Mouse (Mus musculus) embryonic facial prominence, embryonic 11.5 days (tissue): ENCODE data around the gene Hdac1. TPM values are rescaled to one million over a fixed set of nuclear protein-coding genes. Genes with fewer than 3 reads are reported as not detected.
"Not testable (repeated sequence)": the region's sequence is repeated elsewhere in the genome, so short reads cannot be mapped to it uniquely, and the experiment has no call there.

Experiments used
- ATAC-seq: fragments of 200-750 bp; cut with Nextera tagmentation; replicated peaks from 2 replicates; pipeline ENCODE4 v1.8.0; 2017; ENCODE audit warnings: low read depth; ENCODE audit not compliant: insufficient number of reproducible peaks, low FRiP score, low TSS enrichment
- DNase-seq: peaks from one replicate; pipeline ENCODE4 v3.0.0-alpha.2; 2015; ENCODE audit warnings: low spot score
- H3K27ac ChIP-seq: fragments of 300-500 bp; sonication (generic); replicated peaks from 2 replicates; pipeline ENCODE4 v1.5.1; 2014; ENCODE audit warnings: mild to moderate bottlenecking, low read depth, low read length, control low read depth
- H3K27me3 ChIP-seq: fragments of 300-500 bp; sonication (generic); 2 replicates; pipeline ENCODE4 v1.6.1; 2014; ENCODE audit warnings: mild to moderate bottlenecking, low read length, moderate library complexity, mixed read lengths; ENCODE audit not compliant: control insufficient read depth, insufficient read depth
- H3K36me3 ChIP-seq: fragments of 300-500 bp; sonication (generic); replicated peaks from 2 replicates; pipeline ENCODE4 v1.6.1; 2014; ENCODE audit warnings: low read depth, mild to moderate bottlenecking, low read length, moderate library complexity, mixed read lengths; ENCODE audit not compliant: control insufficient read depth, insufficient read depth
- H3K4me1 ChIP-seq: fragments of 300-500 bp; sonication (generic); 2 replicates; pipeline ENCODE4 v1.6.1; 2014; ENCODE audit warnings: low read length, mixed read lengths; ENCODE audit not compliant: control insufficient read depth, insufficient read depth
- H3K4me2 ChIP-seq: fragments of 300-500 bp; sonication (generic); 2 replicates; pipeline ENCODE4 v1.6.1; 2014; ENCODE audit warnings: low read depth, mild to moderate bottlenecking, control low read depth, low read length, moderate library complexity
- H3K4me3 ChIP-seq: fragments of 300-500 bp; sonication (generic); 2 replicates; pipeline ENCODE4 v1.5.1; 2014; ENCODE audit warnings: low read depth, low read length, control low read depth
- H3K9ac ChIP-seq: fragments of 300-500 bp; sonication (generic); replicated peaks from 2 replicates; pipeline ENCODE4 v1.6.1; 2014; ENCODE audit warnings: mild to moderate bottlenecking, control low read depth, low read length
- H3K9me3 ChIP-seq: fragments of 300-500 bp; sonication (generic); replicated peaks from 2 replicates; pipeline ENCODE4 v1.6.1; 2016; ENCODE audit warnings: mild to moderate bottlenecking, low read length, inconsistent platforms, mixed read lengths; ENCODE audit not compliant: control insufficient read depth
- WGBS: fragments of 180-500 bp; shearing (Covaris S2); extraction: QIAGEN DNeasy Blood & Tissue Kit; methylation state at CpG from one replicate; pipeline ENCODE4 v1.1.7; 2014; 5-methylcytosine and 5-hydroxymethylcytosine counted together
- polyA plus RNA-seq: library from polyadenylated mRNA; unstranded; fragments of >200 nt; fragmentation: Nextera tagmentation; extraction: Ambion mirVana; gene quantifications from 2 replicates; pipeline ENCODE4 v1.2.1, GENCODE M21; 2014

The Hdac1 gene
- polyA plus RNA-seq, 1 experiment from 2014 or later: 271 TPM

DNA sequence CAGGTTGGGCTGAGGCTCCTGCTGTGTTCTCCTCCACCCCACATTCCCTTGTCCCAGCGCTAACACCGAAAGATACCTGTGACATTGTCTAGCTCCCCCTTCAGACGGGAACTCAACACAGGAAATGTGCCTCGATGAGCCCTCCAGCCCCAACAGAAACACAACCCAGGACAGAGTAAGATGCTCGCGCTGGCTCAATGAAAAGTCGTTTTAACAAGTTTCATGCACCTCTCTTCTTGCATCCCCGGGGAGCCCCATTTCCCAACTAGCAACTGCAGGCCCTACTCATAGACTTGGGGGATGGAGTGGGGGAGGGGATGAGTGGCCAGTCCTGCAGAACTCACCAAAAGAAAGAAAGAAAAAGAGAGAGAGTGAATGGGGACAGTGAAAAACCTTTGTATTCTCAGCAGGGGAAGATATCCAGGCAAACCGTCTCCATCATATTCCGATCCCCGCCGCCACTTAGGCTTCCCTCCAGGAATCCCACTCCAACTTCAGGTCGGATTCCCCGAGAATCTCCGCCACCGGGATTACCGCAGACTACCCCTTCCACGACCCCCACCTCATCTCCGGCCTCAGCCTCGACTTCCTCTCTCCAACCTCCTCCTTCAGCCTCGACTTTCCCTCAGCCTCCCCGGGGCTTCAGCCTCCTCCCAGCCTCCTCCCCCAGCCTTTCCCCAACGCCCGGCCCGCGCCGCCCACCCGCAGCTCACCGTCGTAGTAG is 483 bp downstream of the Hdac1 start:
- no peak for ATAC-seq
- no peaks in the 10 kb centered on the region for H3K4me1 ChIP-seq
- peak overlapping the region; percentile 60 for H3K4me2 ChIP-seq
- H3K36me3 ChIP-seq: no peaks in the 10 kb centered on the region
- no peaks in the 10 kb centered on the region for H3K9me3 ChIP-seq
- peak; percentile 49 for DNase-seq
- no peaks in the 10 kb centered on the region for H3K27me3 ChIP-seq
- 0% methylated on average over 30 of the region's 30 CpGs for WGBS
- H3K4me3 ChIP-seq: peak overlapping the region; percentile 72
- peak overlapping the region; percentile 66 for H3K27ac ChIP-seq
- H3K9ac ChIP-seq: peak overlapping the region; percentile 83

DNA sequence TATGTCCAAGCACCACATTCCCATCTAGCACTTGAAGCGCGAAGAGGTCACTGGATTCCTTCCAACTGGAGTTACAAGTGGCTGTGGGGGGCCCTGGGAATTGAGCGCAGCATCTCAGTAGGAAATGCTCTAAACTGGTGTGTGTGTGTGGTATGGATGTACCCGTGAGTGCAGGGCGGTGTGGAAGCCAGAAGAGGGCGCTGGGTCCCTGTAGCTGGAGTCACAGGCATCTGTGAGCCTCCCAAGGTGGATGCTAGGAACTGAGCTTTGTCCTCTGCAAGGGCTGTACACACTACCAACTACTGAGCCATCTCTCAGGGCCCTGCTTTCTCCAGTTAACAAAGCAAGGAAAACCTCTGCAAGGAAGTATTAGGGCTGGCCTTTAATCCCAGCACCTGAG is 2.5 kb downstream of the Hdac1 start:
- no peak overlapping the region for H3K4me3 ChIP-seq
- 91% methylated on average over 6 of the region's 6 CpGs for WGBS
- no peaks in the 10 kb centered on the region for H3K9me3 ChIP-seq
- ATAC-seq (no peak), DNase-seq (no peak)
- no peak overlapping the region for H3K4me2 ChIP-seq
- H3K27me3 ChIP-seq: no peaks in the 10 kb centered on the region
- no peaks in the 10 kb centered on the region for H3K4me1 ChIP-seq
- no peak overlapping the region for H3K9ac ChIP-seq
- no peaks in the 10 kb centered on the region for H3K36me3 ChIP-seq
- no peak overlapping the region for H3K27ac ChIP-seq

DNA sequence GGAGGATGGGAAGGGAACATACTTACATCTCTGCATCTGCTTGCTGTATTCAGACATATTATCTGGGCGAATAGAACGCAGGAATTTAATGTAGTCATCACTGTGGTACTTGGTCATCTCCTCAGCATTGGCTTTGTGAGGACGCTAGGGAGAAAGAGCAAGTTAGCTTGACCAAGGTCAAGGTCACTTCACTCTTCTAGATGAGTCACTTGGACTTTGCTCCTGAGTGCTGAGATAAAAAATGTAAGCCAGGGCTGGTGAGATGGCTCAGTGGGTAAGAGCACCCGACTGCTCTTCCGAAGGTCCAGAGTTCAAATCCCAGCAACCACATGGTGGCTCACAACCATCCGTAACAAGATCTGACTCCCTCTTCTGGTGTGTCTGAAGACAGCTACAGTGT is 13.6 kb downstream of the Hdac1 start:
- DNase-seq, H3K9me3 ChIP-seq, H3K36me3 ChIP-seq, H3K27me3 ChIP-seq, H3K4me1 ChIP-seq, H3K27ac ChIP-seq, H3K4me3 ChIP-seq, H3K4me2 ChIP-seq, H3K9ac ChIP-seq, ATAC-seq: not testable (repeated sequence)
- WGBS: 94% methylated on average over 5 of the region's 6 CpGs

DNA sequence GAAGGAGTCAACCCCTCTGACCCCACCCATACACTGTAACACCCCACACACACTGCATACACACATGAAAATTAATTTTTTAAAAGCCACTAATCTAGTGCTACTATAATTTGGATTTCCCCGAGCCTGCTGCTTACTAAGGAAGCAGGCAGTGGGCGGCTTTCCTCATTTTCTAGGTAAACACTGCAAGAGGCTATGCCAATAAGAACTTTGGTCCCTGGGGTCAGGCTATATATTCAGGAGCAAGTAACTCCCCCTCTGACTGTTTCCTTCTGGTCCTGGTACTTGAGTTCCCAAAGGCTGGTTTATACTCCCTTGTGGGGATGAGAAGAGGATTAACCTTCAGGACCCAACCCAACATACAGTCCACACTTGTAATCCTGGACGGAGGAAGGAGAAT is 16.6 kb downstream of the Hdac1 start:
- ATAC-seq (no peak), DNase-seq (no peak)
- H3K4me1 ChIP-seq: no peaks in the 10 kb centered on the region
- peaks cover 18% of the 10 kb centered on the region for H3K36me3 ChIP-seq
- H3K4me2 ChIP-seq: no peak overlapping the region
- no peak overlapping the region for H3K27ac ChIP-seq
- no peaks in the 10 kb centered on the region for H3K9me3 ChIP-seq
- H3K4me3 ChIP-seq: no peak overlapping the region
- H3K9ac ChIP-seq: no peak overlapping the region
- no peaks in the 10 kb centered on the region for H3K27me3 ChIP-seq
- WGBS: 85% methylated on average over 3 of the region's 3 CpGs

DNA sequence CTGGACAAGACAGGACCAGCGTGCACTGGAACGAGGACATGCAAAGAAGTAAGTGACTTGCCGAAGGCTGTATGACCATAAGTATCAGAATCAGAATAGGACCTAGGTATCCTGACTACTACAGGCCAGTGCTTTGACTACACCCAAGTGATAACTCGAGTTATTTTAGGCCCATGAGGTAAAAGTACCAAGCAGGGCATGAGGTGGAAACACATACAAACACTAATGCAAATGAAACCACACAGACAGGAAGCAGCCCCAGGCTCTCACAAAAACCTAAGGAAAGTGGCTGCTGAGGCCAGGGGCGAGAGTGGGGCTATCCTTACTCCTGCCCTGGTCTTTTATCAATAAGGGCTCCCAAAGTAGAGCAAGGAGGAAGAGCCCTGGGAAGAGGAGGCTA is 17.2 kb downstream of the Hdac1 start:
- Histone ChIP-seq H3K9me3 (no peaks in the 10 kb centered on the region), H3K4me3 (no peak overlapping the region), H3K27me3 (no peaks in the 10 kb centered on the region), H3K4me2 (no peak overlapping the region), H3K9ac (no peak overlapping the region), H3K27ac (no peak overlapping the region), H3K36me3 (peaks cover 18% of the 10 kb centered on the region), H3K4me1 (no peaks in the 10 kb centered on the region)
- DNase-seq (no peak), ATAC-seq (no peak)
- WGBS: 87% methylated on average over 5 of the region's 5 CpGs

DNA sequence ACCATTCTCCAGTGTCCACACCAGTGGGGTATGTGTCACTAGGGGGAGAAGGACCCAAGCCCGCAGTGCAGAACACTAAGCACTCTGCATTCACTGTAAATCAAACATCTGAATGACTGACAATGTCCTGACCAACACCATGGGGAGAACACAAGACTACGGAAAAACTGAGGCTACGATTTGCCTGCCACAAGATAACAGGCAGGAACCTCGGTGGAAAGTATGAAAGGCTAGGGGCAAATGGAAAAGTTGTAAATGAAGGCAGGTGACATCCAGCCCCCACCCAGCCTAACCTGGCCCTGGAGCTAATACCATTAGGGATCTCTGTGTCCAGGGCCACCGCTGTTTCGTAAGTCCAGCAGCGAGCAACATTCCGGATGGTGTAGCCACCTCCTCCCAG is 24.0 kb downstream of the Hdac1 start:
- H3K9me3 ChIP-seq: no peaks in the 10 kb centered on the region
- no peak overlapping the region for H3K27ac ChIP-seq
- 94% methylated on average over 8 of the region's 8 CpGs for WGBS
- no peaks in the 10 kb centered on the region for H3K27me3 ChIP-seq
- no peak overlapping the region for H3K4me3 ChIP-seq
- DNase-seq (no peak), ATAC-seq (no peak)
- H3K9ac ChIP-seq: no peak overlapping the region
- no peak overlapping the region for H3K4me2 ChIP-seq
- H3K4me1 ChIP-seq: no peaks in the 10 kb centered on the region
- peaks cover 20% of the 10 kb centered on the region for H3K36me3 ChIP-seq

DNA sequence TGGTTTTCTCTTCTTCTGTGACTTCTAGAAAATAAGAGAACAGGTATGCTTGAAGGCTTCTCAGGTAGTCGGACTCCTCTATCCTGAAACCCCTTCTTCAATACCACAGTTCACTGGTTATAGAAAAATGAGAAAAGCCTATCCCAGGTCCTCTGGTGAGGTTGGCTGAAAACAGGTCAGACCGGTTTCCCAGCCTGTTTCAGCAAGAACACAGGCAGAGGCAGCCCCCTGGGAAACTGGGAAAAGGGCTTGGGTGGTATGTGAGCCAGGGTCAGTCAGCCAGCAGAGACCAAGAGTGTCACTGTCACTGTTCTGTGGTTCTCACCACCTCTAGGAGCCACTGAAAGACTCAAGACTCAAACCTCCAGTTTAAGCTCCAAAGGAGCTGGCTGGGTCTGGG is 25.6 kb downstream of the Hdac1 start:
- Histone ChIP-seq H3K27ac (no peak overlapping the region; the same call in 1 of the 2 replicates), H3K4me2 (no peak overlapping the region), H3K4me1 (no peaks in the 10 kb centered on the region; the same call in 1 of the 2 replicates), H3K9me3 (no peaks in the 10 kb centered on the region), H3K9ac (no peak overlapping the region), H3K4me3 (no peak overlapping the region), H3K27me3 (no peaks in the 10 kb centered on the region), H3K36me3 (peaks cover 14% of the 10 kb centered on the region)
- 46% methylated on average over 2 of the region's 2 CpGs for WGBS
- peak; percentile 48 for DNase-seq
- ATAC-seq: no peak

DNA sequence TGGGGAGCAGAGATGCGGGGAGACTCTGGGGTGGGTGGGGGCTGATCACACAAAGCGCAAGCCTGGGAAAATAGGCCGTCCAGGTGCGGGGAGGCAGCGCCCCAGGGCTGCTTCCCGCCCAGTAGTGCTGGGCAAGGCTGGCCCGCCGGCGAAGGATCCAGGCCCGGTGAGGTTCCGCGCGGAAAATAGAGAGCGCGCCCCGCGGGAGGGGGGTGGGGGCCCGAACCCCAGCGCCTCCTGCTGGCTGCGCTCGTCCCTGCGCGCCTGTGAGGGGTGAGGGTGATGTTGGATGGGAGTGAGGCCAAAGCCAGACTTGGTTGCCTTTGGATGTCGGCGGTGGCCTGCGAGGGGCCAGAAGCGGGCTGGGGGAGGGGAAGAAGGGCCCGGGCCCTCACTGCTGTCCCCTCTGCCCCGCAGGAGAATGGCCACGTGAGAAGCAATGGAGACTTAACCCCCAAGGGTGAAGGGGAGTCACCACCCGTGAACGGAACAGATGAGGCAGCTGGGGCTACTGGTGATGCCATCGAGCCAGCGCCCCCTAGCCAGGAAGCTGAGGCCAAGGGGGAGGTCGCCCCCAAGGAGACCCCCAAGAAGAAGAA is 28.1 kb downstream of the Hdac1 start:
- Histone ChIP-seq H3K36me3 (peaks cover 8% of the 10 kb centered on the region), H3K4me3 (peak overlapping the region; percentile 100), H3K9ac (peak overlapping the region; percentile 100), H3K9me3 (no peaks in the 10 kb centered on the region), H3K4me1 (no peaks in the 10 kb centered on the region; the same call in 1 of the 2 replicates), H3K4me2 (peak overlapping the region; percentile 58), H3K27me3 (no peaks in the 10 kb centered on the region), H3K27ac (peak overlapping the region; percentile 98)
- peak; percentile 82 for DNase-seq
- peak; percentile 11 for ATAC-seq
- 0% methylated on average over 33 of the region's 35 CpGs for WGBS
